Mouse (Mus musculus): ENCODE measurements around the gene Rab5b.

Rab5b gene

GRCm38 (mm10) chr10:128699006-128699405 lies 2.9 kb upstream of the Rab5b start:
- DNase-seq, result no peak

DNA sequence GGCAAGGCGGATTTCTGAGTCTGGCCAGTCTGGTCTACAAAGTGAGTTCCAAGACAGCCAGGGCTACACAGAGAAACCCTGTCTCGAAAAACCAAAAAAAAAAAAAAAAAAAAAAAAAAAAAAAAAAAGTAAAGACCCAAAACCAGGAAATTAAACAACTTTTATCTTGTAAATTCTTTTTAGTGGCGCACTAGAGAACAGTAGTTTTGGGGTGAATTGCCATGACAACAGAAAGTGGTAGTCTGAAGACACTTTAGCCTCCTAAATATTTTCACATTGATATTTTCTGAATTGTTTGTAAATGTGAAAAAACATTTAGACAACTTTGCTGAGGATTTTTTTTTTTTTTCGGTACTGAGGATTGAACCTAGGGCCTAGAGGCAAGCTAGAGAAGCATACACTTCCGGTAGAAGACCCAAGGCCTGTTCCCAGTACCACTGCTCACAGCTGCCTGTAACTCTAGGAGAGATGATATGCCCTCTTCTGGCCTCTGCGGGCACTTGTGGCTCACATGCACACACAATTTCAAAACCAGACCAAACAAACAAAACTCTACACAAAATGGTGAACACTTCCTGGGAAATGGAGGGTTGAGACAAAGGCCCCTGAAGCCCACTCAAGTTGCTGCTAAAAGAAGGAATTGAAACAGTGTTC lies 1.1 kb upstream of the Rab5b start:
- DNase-seq, result peak; percentile 23

GRCm38 (mm10) chr10:128695411-128695991 lies 563 bp downstream of the Rab5b start:
- DNase-seq, result no peak

- peak; percentile 30 for DNase-seq
Observed at GRCm38 (mm10) chr10:128674469-128675008, 21.5 kb downstream of the Rab5b start.

DNA sequence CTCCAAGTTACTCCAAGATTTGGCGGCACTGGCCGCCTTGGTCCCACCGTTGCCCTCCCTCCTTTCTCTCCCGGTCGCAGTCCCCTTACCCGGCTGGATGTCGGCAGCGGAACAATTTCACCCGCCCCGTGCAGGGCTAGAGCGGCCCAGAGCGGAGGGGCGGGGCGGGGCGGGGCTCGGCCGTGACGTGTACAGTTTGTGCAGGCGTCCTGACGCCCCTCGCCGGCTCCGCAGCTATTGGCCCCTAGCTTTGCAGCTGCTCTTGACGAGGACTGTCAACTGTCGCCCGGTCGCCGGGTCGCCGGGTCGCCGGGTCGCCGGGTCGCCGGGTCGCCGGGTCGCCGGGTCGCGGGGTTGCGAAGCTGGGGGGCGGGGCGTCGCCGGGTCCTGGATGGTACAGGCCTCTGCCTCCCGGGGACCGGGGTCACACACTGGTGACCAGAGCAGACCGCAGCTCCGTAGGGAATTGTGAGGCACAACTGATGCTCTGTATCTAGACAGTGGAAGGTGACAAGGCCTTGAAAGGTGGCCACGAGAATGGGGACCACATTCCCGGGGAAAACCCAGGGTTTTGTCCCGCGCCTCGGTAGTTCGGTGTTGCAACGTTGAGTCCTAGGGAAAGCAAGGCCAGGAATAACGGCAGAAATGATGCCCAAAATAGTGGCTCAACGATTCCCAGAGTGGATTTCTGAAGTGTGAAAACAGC lies 22.1 kb downstream of the Rab5b start, which contains the start of gene Suox:
Gene Suox (minus strand): TSS at position 311 of the 706 bp plus-strand sequence.
- DNase-seq, result peak; percentile 91

DNA sequence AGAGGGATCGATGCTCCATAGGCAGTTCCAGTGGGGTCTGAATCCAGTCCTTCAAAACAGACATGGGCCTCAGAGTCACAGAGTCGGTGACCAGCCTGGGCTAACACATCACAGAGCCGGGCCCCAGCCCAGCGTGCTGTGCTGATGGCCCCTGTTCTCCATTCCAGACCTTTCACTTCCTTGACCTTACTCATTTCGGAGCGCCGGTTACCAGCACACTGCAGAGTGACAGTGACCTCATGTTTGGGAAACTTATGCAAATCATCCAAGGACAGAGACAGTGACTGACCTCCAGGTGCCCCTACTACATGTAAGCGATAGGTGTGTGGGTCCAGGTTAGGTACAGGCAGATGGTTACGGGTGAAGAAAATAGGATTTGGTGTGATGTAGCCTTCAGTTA lies 24.9 kb downstream of the Rab5b start:
- DNase-seq, result no peak

GRCm38 (mm10) chr10:128668790-128669672 lies 27.0 kb downstream of the Rab5b start:
- peak; percentile 84 for DNase-seq

- DNase-seq, result no peak
Observed at GRCm38 (mm10) chr10:128665806-128666205, 30.3 kb downstream of the Rab5b start.

DNA sequence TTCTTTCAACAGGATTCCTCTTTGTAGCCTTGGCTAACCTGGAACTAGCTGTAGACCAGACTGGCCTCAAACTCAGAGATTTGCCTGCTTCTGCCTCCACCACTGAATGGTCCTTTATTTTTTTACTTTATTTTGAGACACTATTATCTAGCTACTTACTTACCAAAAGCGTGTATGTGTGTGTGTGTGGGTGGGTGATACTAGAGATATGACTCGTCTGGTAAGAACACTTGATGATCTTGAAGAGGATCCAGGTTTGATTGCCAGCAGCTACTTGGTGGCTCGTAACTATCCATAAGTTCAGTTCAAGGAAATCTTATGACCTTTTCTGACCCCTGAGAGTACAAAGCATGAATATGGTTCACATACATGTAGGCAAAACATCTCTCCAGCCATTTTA lies 30.8 kb downstream of the Rab5b start:
- DNase-seq, result no peak

GRCm38 (mm10) chr10:128664808-128665207 lies 31.3 kb downstream of the Rab5b start:
- DNase-seq, result no peak

GRCm38 (mm10) chr10:128663441-128664220 lies 32.4 kb downstream of the Rab5b start:
- no peak for DNase-seq

DNA sequence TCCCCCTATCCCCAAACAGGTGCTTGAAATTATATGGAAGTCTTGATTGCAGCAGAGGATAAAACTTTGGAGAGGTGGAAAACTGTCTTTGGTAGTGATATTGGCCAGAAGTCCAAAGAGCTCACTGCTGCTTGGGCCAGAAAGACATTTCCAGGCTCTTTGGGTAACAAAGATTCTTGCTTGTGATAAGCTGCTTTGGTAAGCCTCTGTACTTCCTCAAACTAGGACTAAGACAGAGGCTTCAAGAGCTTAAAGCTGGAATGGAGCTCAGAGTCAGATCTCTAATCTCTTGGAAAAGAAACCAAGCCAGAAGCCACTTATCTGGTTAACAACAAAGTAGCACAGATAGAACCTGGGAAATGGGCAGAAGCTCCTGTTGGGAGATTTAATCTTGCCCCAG lies 33.6 kb downstream of the Rab5b start:
- no peak for DNase-seq

DNA sequence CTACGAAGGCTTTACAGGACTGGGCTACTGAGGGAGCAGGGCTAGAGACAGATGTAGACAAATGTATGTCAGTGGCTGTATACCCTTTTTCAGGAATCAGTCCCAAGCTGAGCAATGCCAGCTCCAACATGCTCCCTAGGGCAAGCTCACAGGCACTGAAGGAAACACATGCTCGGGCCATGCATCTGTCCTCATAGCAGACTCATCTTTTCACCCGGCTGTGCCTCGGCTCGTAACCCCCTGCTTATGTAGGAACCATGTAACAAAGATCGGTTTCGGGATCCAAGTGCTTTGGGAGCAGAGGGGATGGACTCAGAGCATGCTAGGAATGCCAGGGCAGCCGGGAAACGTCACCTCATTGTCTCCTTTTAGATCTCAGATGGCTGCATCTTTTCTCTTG lies 36.6 kb downstream of the Rab5b start:
- DNase-seq, result no peak

DNA sequence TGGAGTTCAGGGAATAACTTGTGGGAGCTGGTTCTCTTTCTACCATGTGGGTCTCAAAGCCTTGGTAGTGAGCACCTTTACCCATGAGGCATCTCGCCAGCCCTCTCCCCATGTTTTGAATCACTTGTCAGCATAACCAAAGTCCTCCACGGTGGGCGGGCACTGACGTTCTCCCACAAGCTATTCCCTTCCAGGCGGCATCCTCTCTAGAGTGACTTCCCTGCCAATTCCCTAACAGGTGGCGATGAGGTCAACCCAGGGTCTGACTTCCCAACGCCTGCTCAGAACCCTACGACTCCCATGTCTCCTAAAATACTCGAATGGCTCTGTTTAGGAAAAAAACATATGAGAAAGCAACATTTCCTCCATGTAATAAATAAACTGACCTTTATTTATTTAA lies 38.2 kb downstream of the Rab5b start:
- DNase-seq, result no peak

DNA sequence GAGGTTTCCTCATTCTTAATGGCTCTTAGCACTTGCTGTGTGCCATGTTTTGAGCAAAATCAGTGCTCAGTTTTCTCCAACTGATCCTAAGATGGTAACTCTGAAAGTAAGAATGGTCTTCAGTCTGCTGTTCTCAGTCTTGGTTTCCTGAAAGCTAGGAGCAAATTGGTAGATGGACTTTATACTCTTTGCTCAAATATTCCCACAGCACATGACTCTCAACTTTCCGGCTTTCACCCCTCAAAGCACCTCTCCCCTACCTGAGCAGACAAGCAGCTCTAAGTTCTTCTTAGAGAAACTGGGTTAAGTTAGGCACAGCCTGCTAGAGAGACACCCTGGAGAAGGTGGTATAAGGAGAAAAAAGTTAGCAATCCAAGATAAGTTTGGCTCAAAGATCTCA lies 39.3 kb downstream of the Rab5b start:
- no peak for DNase-seq

DNA sequence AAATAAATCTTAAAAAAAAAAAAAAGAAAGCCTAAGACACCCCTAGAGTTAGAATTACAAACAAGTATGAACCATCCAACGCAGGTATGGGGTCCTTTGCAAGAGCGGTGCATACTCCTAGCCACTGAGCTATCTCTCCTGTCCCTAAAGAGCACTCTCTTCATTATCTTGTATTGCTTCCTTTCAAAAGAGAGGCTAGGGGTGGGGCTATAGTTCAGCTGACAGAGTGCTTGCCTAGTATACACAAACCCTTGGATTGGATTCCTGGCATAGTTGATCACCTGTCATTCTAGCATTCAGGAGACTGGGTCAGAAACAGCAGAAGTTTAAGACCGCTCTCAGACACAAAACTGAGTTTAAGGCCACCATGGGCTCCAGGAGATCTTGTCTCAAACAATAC lies 40.8 kb downstream of the Rab5b start:
- no peak for DNase-seq

GRCm38 (mm10) chr10:128653866-128654265 lies 42.2 kb downstream of the Rab5b start:
- DNase-seq, result no peak

GRCm38 (mm10) chr10:128646139-128647089 lies 49.6 kb downstream of the Rab5b start:
- peak; percentile 59 for DNase-seq

DNA sequence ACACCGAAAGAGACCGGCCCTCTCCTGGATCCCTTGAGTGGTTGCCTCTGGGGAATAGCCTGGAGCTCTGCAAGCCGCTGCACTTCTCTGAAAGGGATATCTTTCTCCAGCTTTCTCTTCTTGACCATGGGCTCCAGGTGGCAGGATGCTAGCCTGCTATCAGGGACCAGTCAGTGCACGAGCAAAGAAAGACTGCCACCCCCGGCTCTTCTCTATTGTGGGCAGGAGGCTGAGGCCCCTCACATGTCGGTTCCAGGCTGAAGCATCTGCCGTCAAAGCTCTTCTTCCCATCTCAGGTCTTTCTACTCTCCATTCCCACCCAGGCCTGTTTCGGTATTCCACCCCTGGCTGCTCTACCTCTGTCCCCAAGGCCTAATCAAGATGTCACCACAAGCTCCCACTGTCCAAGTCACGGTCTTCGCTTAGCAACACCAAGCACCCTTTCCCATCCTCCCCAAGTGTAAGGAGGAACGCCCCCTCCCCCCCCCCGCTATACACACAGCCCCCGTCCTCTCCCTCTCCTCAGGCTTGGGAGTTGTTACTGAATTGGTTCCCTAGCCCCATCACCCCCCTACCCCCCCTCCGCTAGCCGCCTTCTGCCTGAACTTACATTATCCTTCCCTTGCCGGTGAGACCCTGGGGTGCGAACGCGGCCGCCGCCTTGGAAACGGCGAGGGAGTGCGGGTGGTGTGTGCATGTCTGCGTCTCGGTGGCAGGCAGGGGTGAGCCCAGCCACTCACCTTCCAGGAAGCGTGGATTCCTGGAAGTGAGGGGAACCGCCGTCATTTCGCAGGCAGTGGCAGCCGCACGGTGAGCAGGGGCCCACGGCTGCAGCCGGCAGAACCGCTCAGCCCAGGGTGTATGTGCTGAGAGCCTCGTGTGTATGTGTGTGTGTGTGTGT lies 50.7 kb downstream of the Rab5b start, which contains the start of gene Ikzf4:
Gene Ikzf4 (minus strand): TSS at position 881 of the 901 bp plus-strand sequence.
- DNase-seq, result peak; percentile 68

- no peak for DNase-seq
Observed at GRCm38 (mm10) chr10:128642749-128643148, 53.3 kb downstream of the Rab5b start.

Measured in thymus, postnatal 4 days (tissue).